Mouse (Mus musculus) myocyte (in vitro differentiated cells): ENCODE results near the gene Unc5b. TPM values are rescaled to one million over a fixed set of nuclear protein-coding genes. Genes with fewer than 3 reads are reported as not detected.

Source experiments
- H3K27me3 ChIP-seq: one replicate; pipeline ENCODE4 v1.6.1; 2011; ENCODE audit not compliant: control insufficient read depth, insufficient read depth, insufficient read length
- H3K36me3 ChIP-seq: one replicate; pipeline ENCODE4 v1.6.1; 2011; ENCODE audit not compliant: control insufficient read depth, insufficient read depth
- H3K4me2 ChIP-seq: one replicate; pipeline ENCODE4 v1.6.1; 2011; ENCODE audit warnings: low read depth, control low read depth
- H3K4me3 ChIP-seq: one replicate; pipeline ENCODE4 v1.5.1; 2011; ENCODE audit warnings: mild to moderate bottlenecking, control low read depth, moderate library complexity
- H3K79me2 ChIP-seq: one replicate; pipeline ENCODE4 v1.6.1; 2011; ENCODE audit not compliant: control insufficient read depth, insufficient read depth
- H3ac ChIP-seq: one replicate; pipeline ENCODE4 v1.6.1; 2011; ENCODE audit not compliant: control insufficient read depth, insufficient read length
- E2F4 ChIP-seq: IDR thresholded peaks from one replicate; pipeline ENCODE4 v1.6.1; 2011; ENCODE audit warnings: mild to moderate bottlenecking, control low read depth, moderate library complexity; ENCODE audit not compliant: insufficient read depth
- MAX ChIP-seq: IDR thresholded peaks from one replicate; pipeline ENCODE4 v1.6.1; 2011; ENCODE audit warnings: low read depth, mild to moderate bottlenecking, control low read depth
- MYOD1 ChIP-seq, 3 experiments: IDR thresholded peaks; one replicate each; pipeline ENCODE4 v1.6.1; 2011; ENCODE audit warnings: control low read depth in 2 of 3, low read depth in 2 of 3, mild to moderate bottlenecking in 2 of 3, moderate library complexity in 1 of 3; ENCODE audit not compliant: insufficient read length in 2 of 3, control insufficient read depth in 1 of 3
- POLR2A ChIP-seq: IDR thresholded peaks from one replicate; pipeline ENCODE4 v1.6.1; 2011; ENCODE audit warnings: low read depth, mild to moderate bottlenecking, control low read depth, moderate library complexity; ENCODE audit not compliant: insufficient read length
- POLR2AphosphoS2 ChIP-seq: IDR thresholded peaks from one replicate; pipeline ENCODE4 v1.6.1; 2011; ENCODE audit warnings: low read depth, control low read depth; ENCODE audit not compliant: insufficient read length
- REST ChIP-seq: IDR thresholded peaks from one replicate; pipeline ENCODE4 v1.6.1; 2011; ENCODE audit warnings: mild to moderate bottlenecking, control low read depth, moderate library complexity; ENCODE audit not compliant: insufficient read depth, insufficient read length
- SRF ChIP-seq: IDR thresholded peaks from one replicate; pipeline ENCODE4 v1.6.1; 2011; ENCODE audit warnings: low read depth; ENCODE audit not compliant: control insufficient read depth, insufficient read length
- TCF3 ChIP-seq: IDR thresholded peaks from one replicate; pipeline ENCODE4 v1.6.1; 2011; ENCODE audit warnings: low read depth, control low read depth; ENCODE audit not compliant: insufficient read length
- USF1 ChIP-seq: IDR thresholded peaks from one replicate; pipeline ENCODE4 v1.6.1; 2011; ENCODE audit warnings: low read depth, mild to moderate bottlenecking, control low read depth, moderate library complexity
- polyA plus RNA-seq: library from polyadenylated mRNA; unstranded; fragments of >200 nt; fragmentation: generic; extraction: Trizol; gene quantifications from one replicate; pipeline ENCODE4 v1.2.1, GENCODE M21; 2012; ENCODE audit warnings: missing spikeins

The Unc5b gene
- polyA plus RNA-seq, 1 experiment: 91.9 TPM

DNA sequence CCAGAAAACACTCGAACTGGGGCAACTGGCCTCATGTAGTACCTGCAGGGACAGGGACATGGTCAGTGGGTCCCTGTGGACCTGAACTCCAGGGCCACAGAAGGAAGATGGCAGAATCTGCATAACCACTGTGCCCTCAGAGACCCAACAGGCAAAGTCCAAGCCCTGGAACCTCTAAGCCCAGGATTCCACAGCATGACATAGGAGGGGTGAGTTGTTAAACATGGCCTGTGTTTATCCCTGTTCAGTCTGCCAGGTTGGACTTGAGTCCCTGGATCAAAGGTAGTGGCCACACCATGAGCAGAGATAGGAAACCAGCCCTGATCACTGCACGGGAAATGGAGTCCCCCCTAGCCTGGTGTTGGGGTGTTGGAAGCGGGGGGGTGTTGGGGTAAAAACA lies 114.9 kb downstream of the Unc5b start:
- no peaks in the 10 kb centered on the region for H3K79me2 ChIP-seq
- H3ac ChIP-seq: no peak overlapping the region
- no peak overlapping the region for H3K4me3 ChIP-seq
- no peaks in the 10 kb centered on the region for H3K36me3 ChIP-seq
- H3K4me2 ChIP-seq: no peak overlapping the region
- no peak for TF ChIP-seq SRF
- no peak for TF ChIP-seq E2F4
- TF ChIP-seq MAX: no peak
- no peak for TF ChIP-seq REST
- no peak for TF ChIP-seq MYOD1 (IDR thresholded peaks at IDR 0.05; ENCODE audit: control insufficient read depth in 1 of 3, insufficient read length in 2 of 3, low read depth in 2 of 3)
- TF ChIP-seq POLR2AphosphoS2: no peak
- TF ChIP-seq TCF3: no peak
- TF ChIP-seq USF1: no peak
- no peak for TF ChIP-seq POLR2A
- H3K27me3 ChIP-seq: no peaks in the 10 kb centered on the region

Other genes starting within 250 kb of the Unc5b start
- gene Cdh23, start 135.1 kb downstream of the Unc5b start, polyA plus RNA-seq: 2.1 TPM
- gene Slc29a3, start 78.8 kb downstream of the Unc5b start, polyA plus RNA-seq: 4.7 TPM